9 mouse cellular contexts compared by ENCODE assay signal in genomic region chr6:83411635-83412361, GRCm38 (mm10). TPM values are rescaled to one million over a fixed set of nuclear protein-coding genes. Genes with fewer than 3 reads are reported as not detected.
DNase-seq lines count a peak whose midpoint lies in the region; ATAC-seq and TF ChIP-seq lines count a peak whose summit lies in the region.
"Had no signal": no experiment of that assay in that cellular context is flagged by ENCODE, and none has a peak within 500 bp of the region (broad histone marks: within the 10 kb centered on the region; RNA-seq: fewer than 3 reads in every experiment).

No protein-coding gene starts in this region.

- no peak overlapping the region for H3K4me3 ChIP-seq in heart, embryonic 11.5 days (ENCODE audit: low read depth, low read length)
- no peak overlapping the region for H3K4me3 ChIP-seq in neural tube, embryonic 13.5 days
- H3K4me3 ChIP-seq in liver, embryonic 14.5 days (ENCODE audit: insufficient read depth in 1 of 2, low read depth in 2 of 2, low read length in 2 of 2): no peak overlapping the region

- H3K9ac ChIP-seq in heart, embryonic 11.5 days (ENCODE audit: low read depth, low read length): 0 out of 2 replicates have a peak overlapping the region, but pooled peaks have one; percentile 39
- 0 out of 2 replicates have a peak overlapping the region, but pooled peaks have one; percentile 13 for H3K9ac ChIP-seq in neural tube, embryonic 13.5 days
- H3K9ac ChIP-seq in liver, embryonic 14.5 days (replicated peaks): no peak overlapping the region

- no peak for DNase-seq in heart, postnatal 4 days
- DNase-seq in neural tube, embryonic 10.5 days (ENCODE audit: extremely low spot score, low spot score): no peak
- DNase-seq in liver, embryonic 14.5 days (ENCODE audit: low read depth in 3 of 3, low spot score in 3 of 3): no peak
- DNase-seq in thymus, postnatal 25 days: peak; percentile 56
- DNase-seq in urinary bladder, postnatal 25 days (ENCODE audit: low spot score): no peak
- DNase-seq in c-Kit-positive CD71-positive TER-119-positive erythroid progenitor cells, embryonic 14.5 days (ENCODE audit: low spot score): no peak
- DNase-seq: adrenal gland, adult 8-10 months had no signal

- no peak for ATAC-seq in heart, embryonic 11.5 days (replicated peaks; ENCODE audit: insufficient number of reproducible peaks, low FRiP score, low TSS enrichment)
- no peak for ATAC-seq in neural tube, embryonic 13.5 days (ENCODE audit: low read depth)
- peak; percentile 56 for ATAC-seq in liver, embryonic 14.5 days (ENCODE audit: insufficient read depth)

- peaks cover 3% of the 10 kb centered on the region; the same call in 1 of the 2 replicates for H3K36me3 ChIP-seq in heart, embryonic 11.5 days (ENCODE audit: control insufficient read depth, insufficient read depth, low read length)
- peaks cover 3% of the 10 kb centered on the region; the same call in 1 of the 2 replicates for H3K36me3 ChIP-seq in neural tube, embryonic 13.5 days
- H3K36me3 ChIP-seq in liver, embryonic 14.5 days (replicated peaks; ENCODE audit: control insufficient read depth, insufficient read depth, low read depth): no peaks in the 10 kb centered on the region; the same call in 1 of the 2 replicates

- WGBS in heart, embryonic 11.5 days (ENCODE audit: insufficient replicate concordance): 75% methylated on average over 9 of the region's 9 CpGs
- WGBS in neural tube, embryonic 13.5 days: 83% methylated on average over 9 of the region's 9 CpGs
- WGBS in liver, embryonic 14.5 days (ENCODE audit: insufficient replicate concordance): 60% methylated on average over 9 of the region's 9 CpGs

- TF ChIP-seq EP300 in liver, embryonic 14.5 days (IDR thresholded peaks at IDR 0.05; ENCODE audit: low read depth): no peak

- H3K9me3 ChIP-seq in heart, embryonic 11.5 days (replicated peaks; ENCODE audit: control insufficient read depth, low read length): no peaks in the 10 kb centered on the region
- no peaks in the 10 kb centered on the region for H3K9me3 ChIP-seq in neural tube, embryonic 13.5 days
- H3K9me3 ChIP-seq in liver, embryonic 14.5 days (ENCODE audit: control insufficient read depth, low read length): no peaks in the 10 kb centered on the region

- no peaks in the 10 kb centered on the region for H3K27me3 ChIP-seq in heart, embryonic 11.5 days (ENCODE audit: control insufficient read depth, insufficient read depth, low read length)
- no peaks in the 10 kb centered on the region for H3K27me3 ChIP-seq in neural tube, embryonic 13.5 days
- H3K27me3 ChIP-seq in liver, embryonic 14.5 days (ENCODE audit: control insufficient read depth, insufficient read depth, low read length): no peaks in the 10 kb centered on the region

- peak overlapping the region; percentile 22; the same call in 1 of the 2 replicates for H3K27ac ChIP-seq in heart, embryonic 11.5 days (ENCODE audit: low read depth, low read length)
- H3K27ac ChIP-seq in neural tube, embryonic 13.5 days (replicated peaks): peak overlapping the region; percentile 80
- no peak overlapping the region for H3K27ac ChIP-seq in liver, embryonic 14.5 days

- no peak overlapping the region for H3K4me2 ChIP-seq in heart, embryonic 11.5 days
- no peak overlapping the region for H3K4me2 ChIP-seq in neural tube, embryonic 13.5 days
- H3K4me2 ChIP-seq in liver, embryonic 14.5 days (ENCODE audit: low read depth): no peak overlapping the region

- TF ChIP-seq CTCF in liver, embryonic 14.5 days (IDR thresholded peaks at IDR 0.05; ENCODE audit: low read depth): no peak

- H3K4me1 ChIP-seq in heart, embryonic 11.5 days (ENCODE audit: control insufficient read depth, insufficient read depth, low read length): peaks cover 49% of the 10 kb centered on the region
- peaks cover 86% of the 10 kb centered on the region for H3K4me1 ChIP-seq in neural tube, embryonic 13.5 days (replicated peaks)
- peaks cover 9 to 37% of the 10 kb centered on the region in 2 experiments; a peak in 3 of 4 replicates for H3K4me1 ChIP-seq in liver, embryonic 14.5 days (replicated peaks; ENCODE audit: control insufficient read depth in 2 of 2, insufficient read depth in 2 of 2, low read length in 1 of 2)

RNA-seq across cellular contexts. Expression of gene Tet3, which starts 47.1 kb away (rescaled TPM):
- 25.0 and 30.3 TPM in 2 replicates for polyA plus RNA-seq in heart, embryonic 11.5 days (2014; fragmentation: Nextera tagmentation; extraction: Ambion mirVana)
- 10 to 100 TPM; 51.7 to 56.7 TPM for total RNA-seq in heart, postnatal 4 days (2021)
- polyA plus RNA-seq in neural tube, embryonic 13.5 days (2015; fragmentation: Nextera tagmentation; extraction: Ambion mirVana): 79.0 and 79.2 TPM in 2 replicates
- 3.0 and 3.1 TPM in 2 replicates for polyA plus RNA-seq in liver, embryonic 14.5 days (2012; rRNA removed)
- 7.7 and 8.3 TPM in 2 replicates for polyA plus RNA-seq in liver, embryonic 14.5 days (2014; fragmentation: Nextera tagmentation; extraction: Ambion mirVana)
